Mouse (Mus musculus): ENCODE measurements at regions not wholly inside any gene's neighbourhood (a gene's known extent, or its start where the extent isn't known, plus 50 kb on each side); places are given as distances from the start of the nearest gene placed in this dataset.

GRCm38 (mm10) chr4:105364496-105364895 lies 207.3 kb downstream of the Plpp3 start:
- Histone ChIP-seq H3K9ac (no peak overlapping the region), H3K9me3 (no peaks in the 10 kb centered on the region), H3K27me3 (no peaks in the 10 kb centered on the region), H3K27ac (no peak overlapping the region), H3K4me2 (no peak overlapping the region), H3K36me3 (replicated peaks) (no peaks in the 10 kb centered on the region), H3K4me3 (replicated peaks) (no peak overlapping the region), H3K4me1 (no peaks in the 10 kb centered on the region)
- no peak for ATAC-seq (ENCODE audit: low FRiP score)
- WGBS = 85% methylated on average over 6 of the region's 6 CpGs

- WGBS = 85% methylated on average over 5 of the region's 5 CpGs
- no peaks in the 10 kb centered on the region for H3K36me3 ChIP-seq (replicated peaks)
- H3K9ac ChIP-seq = no peak overlapping the region
- H3K4me3 ChIP-seq (replicated peaks) = no peak overlapping the region
- no peak overlapping the region for H3K27ac ChIP-seq
- H3K9me3 ChIP-seq = no peaks in the 10 kb centered on the region
- H3K27me3 ChIP-seq = no peaks in the 10 kb centered on the region
- no peak overlapping the region for H3K4me2 ChIP-seq
- H3K4me1 ChIP-seq = no peaks in the 10 kb centered on the region
- ATAC-seq (ENCODE audit: low FRiP score) = no peak
Observed at GRCm38 (mm10) chr4:105365076-105365475, 207.9 kb downstream of the Plpp3 start.

GRCm38 (mm10) chr4:105376591-105376990 lies 219.4 kb downstream of the Plpp3 start:
- H3K9ac ChIP-seq = no peak overlapping the region
- H3K36me3 ChIP-seq (replicated peaks) = no peaks in the 10 kb centered on the region
- H3K27me3 ChIP-seq = no peaks in the 10 kb centered on the region
- H3K4me3 ChIP-seq (replicated peaks) = no peak overlapping the region
- H3K9me3 ChIP-seq = no peaks in the 10 kb centered on the region
- H3K4me2 ChIP-seq = no peak overlapping the region
- 65% methylated on average over 5 of the region's 5 CpGs for WGBS
- peak overlapping the region; percentile 3; the same call in 1 of the 2 replicates for H3K27ac ChIP-seq
- H3K4me1 ChIP-seq = peaks cover 4% of the 10 kb centered on the region; the same call in 1 of the 2 replicates
- ATAC-seq (ENCODE audit: low FRiP score) = no peak

GRCm38 (mm10) chr4:105377469-105378187 lies 220.5 kb downstream of the Plpp3 start:
- no peaks in the 10 kb centered on the region for H3K9me3 ChIP-seq
- peaks cover 4% of the 10 kb centered on the region; the same call in 1 of the 2 replicates for H3K4me1 ChIP-seq
- no peak for ATAC-seq (ENCODE audit: low FRiP score)
- no peak overlapping the region for H3K4me3 ChIP-seq (replicated peaks)
- H3K27me3 ChIP-seq = no peaks in the 10 kb centered on the region
- H3K4me2 ChIP-seq = no peak overlapping the region
- no peaks in the 10 kb centered on the region for H3K36me3 ChIP-seq (replicated peaks)
- H3K27ac ChIP-seq = no peak overlapping the region
- WGBS = 74% methylated on average over 11 of the region's 11 CpGs
- H3K9ac ChIP-seq = no peak overlapping the region

GRCm38 (mm10) chr4:105384826-105385225 lies 227.7 kb downstream of the Plpp3 start:
- Histone ChIP-seq H3K4me1 (no peaks in the 10 kb centered on the region), H3K9ac (no peak overlapping the region), H3K4me3 (replicated peaks) (no peak overlapping the region), H3K9me3 (no peaks in the 10 kb centered on the region), H3K36me3 (replicated peaks) (no peaks in the 10 kb centered on the region), H3K4me2 (no peak overlapping the region), H3K27ac (no peak overlapping the region), H3K27me3 (no peaks in the 10 kb centered on the region)
- WGBS = 77% methylated on average over 3 of the region's 3 CpGs
- no peak for ATAC-seq (ENCODE audit: low FRiP score)

- Histone ChIP-seq H3K9ac (no peak overlapping the region), H3K4me2 (no peak overlapping the region), H3K4me1 (no peaks in the 10 kb centered on the region), H3K27me3 (no peaks in the 10 kb centered on the region), H3K36me3 (replicated peaks) (no peaks in the 10 kb centered on the region), H3K27ac (no peak overlapping the region), H3K9me3 (no peaks in the 10 kb centered on the region), H3K4me3 (replicated peaks) (no peak overlapping the region)
- ATAC-seq (ENCODE audit: low FRiP score) = no peak
- 85% methylated on average over 5 of the region's 5 CpGs for WGBS
Observed at GRCm38 (mm10) chr4:105385481-105385880, 228.3 kb downstream of the Plpp3 start.

GRCm38 (mm10) chr4:105390378-105390777 lies 233.2 kb downstream of the Plpp3 start:
- H3K9me3 ChIP-seq = no peaks in the 10 kb centered on the region
- H3K27me3 ChIP-seq = no peaks in the 10 kb centered on the region
- H3K4me2 ChIP-seq = no peak overlapping the region
- H3K36me3 ChIP-seq (replicated peaks) = no peaks in the 10 kb centered on the region
- H3K4me1 ChIP-seq = no peaks in the 10 kb centered on the region
- H3K4me3 ChIP-seq (replicated peaks) = no peak overlapping the region
- no peak overlapping the region for H3K27ac ChIP-seq
- no peak for ATAC-seq (ENCODE audit: low FRiP score)
- no peak overlapping the region for H3K9ac ChIP-seq
- 30% methylated on average over 5 of the region's 5 CpGs for WGBS

GRCm38 (mm10) chr4:105394366-105394765 lies 237.2 kb downstream of the Plpp3 start:
- Histone ChIP-seq H3K27ac (no peak overlapping the region), H3K4me2 (no peak overlapping the region), H3K36me3 (replicated peaks) (no peaks in the 10 kb centered on the region), H3K4me1 (no peaks in the 10 kb centered on the region), H3K27me3 (no peaks in the 10 kb centered on the region), H3K9me3 (no peaks in the 10 kb centered on the region), H3K4me3 (replicated peaks) (no peak overlapping the region), H3K9ac (no peak overlapping the region)
- WGBS = 69% methylated on average over 1 of the region's 1 CpGs
- no peak for ATAC-seq (ENCODE audit: low FRiP score)

GRCm38 (mm10) chr4:105397451-105397850 lies 240.3 kb downstream of the Plpp3 start:
- no peak for ATAC-seq (ENCODE audit: low FRiP score)
- H3K9me3 ChIP-seq = no peaks in the 10 kb centered on the region
- H3K4me2 ChIP-seq = no peak overlapping the region
- no peaks in the 10 kb centered on the region for H3K36me3 ChIP-seq (replicated peaks)
- H3K27me3 ChIP-seq = no peaks in the 10 kb centered on the region
- H3K9ac ChIP-seq = no peak overlapping the region
- 76% methylated on average over 2 of the region's 2 CpGs for WGBS
- no peaks in the 10 kb centered on the region for H3K4me1 ChIP-seq
- no peak overlapping the region for H3K4me3 ChIP-seq (replicated peaks)
- no peak overlapping the region for H3K27ac ChIP-seq

- H3K36me3 ChIP-seq (replicated peaks) = no peaks in the 10 kb centered on the region
- H3K4me1 ChIP-seq = peaks cover 3% of the 10 kb centered on the region; the same call in 1 of the 2 replicates
- H3K4me3 ChIP-seq (replicated peaks) = no peak overlapping the region
- WGBS = 89% methylated on average over 3 of the region's 3 CpGs
- H3K9ac ChIP-seq = no peak overlapping the region
- ATAC-seq (ENCODE audit: low FRiP score) = no peak
- H3K9me3 ChIP-seq = no peaks in the 10 kb centered on the region
- no peaks in the 10 kb centered on the region for H3K27me3 ChIP-seq
- H3K4me2 ChIP-seq = no peak overlapping the region
- no peak overlapping the region for H3K27ac ChIP-seq
Observed at GRCm38 (mm10) chr4:105402021-105402420, 244.9 kb downstream of the Plpp3 start.

GRCm38 (mm10) chr4:105403169-105403568 lies 246.0 kb downstream of the Plpp3 start:
- H3K27ac ChIP-seq = no peak overlapping the region
- H3K4me2 ChIP-seq = no peak overlapping the region
- H3K9ac ChIP-seq = no peak overlapping the region
- no peak overlapping the region for H3K4me3 ChIP-seq (replicated peaks)
- H3K27me3 ChIP-seq = no peaks in the 10 kb centered on the region
- H3K4me1 ChIP-seq = peaks cover 3% of the 10 kb centered on the region; the same call in 1 of the 2 replicates
- H3K9me3 ChIP-seq = no peaks in the 10 kb centered on the region
- no peak for ATAC-seq (ENCODE audit: low FRiP score)
- H3K36me3 ChIP-seq (replicated peaks) = no peaks in the 10 kb centered on the region
- 80% methylated on average over 3 of the region's 3 CpGs for WGBS

GRCm38 (mm10) chr4:105403686-105404085 lies 246.5 kb downstream of the Plpp3 start:
- Histone ChIP-seq H3K4me2 (no peak overlapping the region), H3K27me3 (no peaks in the 10 kb centered on the region), H3K4me3 (replicated peaks) (no peak overlapping the region), H3K4me1 (peaks cover 3% of the 10 kb centered on the region; the same call in 1 of the 2 replicates), H3K27ac (no peak overlapping the region), H3K9ac (no peak overlapping the region), H3K9me3 (no peaks in the 10 kb centered on the region), H3K36me3 (replicated peaks) (no peaks in the 10 kb centered on the region)
- no peak for ATAC-seq (ENCODE audit: low FRiP score)
- WGBS = 91% methylated on average over 6 of the region's 6 CpGs

GRCm38 (mm10) chr4:105405728-105406127 lies 248.6 kb downstream of the Plpp3 start:
- WGBS = 86% methylated on average over 5 of the region's 5 CpGs
- H3K9me3 ChIP-seq = no peaks in the 10 kb centered on the region
- H3K4me3 ChIP-seq (replicated peaks) = no peak overlapping the region
- ATAC-seq (ENCODE audit: low FRiP score) = no peak
- peaks cover 3% of the 10 kb centered on the region; the same call in 1 of the 2 replicates for H3K4me1 ChIP-seq
- H3K27ac ChIP-seq = no peak overlapping the region
- no peak overlapping the region for H3K4me2 ChIP-seq
- H3K9ac ChIP-seq = no peak overlapping the region
- no peaks in the 10 kb centered on the region for H3K36me3 ChIP-seq (replicated peaks)
- no peaks in the 10 kb centered on the region for H3K27me3 ChIP-seq
